Mouse (Mus musculus) heart, postnatal 0 days (tissue): ENCODE data around the gene Nkg7.

Experiments
- CTCF ChIP-seq: IDR thresholded peaks from 2 replicates; pipeline ENCODE4 v1.5.1; 2016; ENCODE audit warnings: antibody characterized with exemption, control low read depth, low read depth
- EP300 ChIP-seq: IDR thresholded peaks from 2 replicates; pipeline ENCODE4 v1.6.1; 2016; ENCODE audit warnings: antibody characterized with exemption, low read depth

DNA sequence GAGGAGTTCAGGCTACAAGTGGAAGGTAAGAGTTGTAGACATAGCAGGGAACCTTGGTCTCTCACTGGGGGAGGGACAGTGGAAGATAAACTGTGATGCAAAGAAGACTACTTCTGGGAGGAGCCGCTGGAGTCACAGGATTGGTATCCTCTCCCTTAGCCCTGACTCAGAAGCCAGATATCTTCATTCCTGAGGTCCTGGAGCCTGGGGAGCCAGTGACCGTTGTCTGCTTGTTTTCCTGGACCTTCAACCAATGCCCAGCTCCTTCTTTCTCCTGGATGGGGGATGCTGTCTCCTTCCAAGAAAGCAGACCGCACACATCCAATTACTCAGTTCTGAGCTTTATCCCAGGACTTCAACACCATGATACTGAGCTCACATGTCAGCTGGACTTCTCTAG, 27.8 kb upstream of the Nkg7 start:
- TF ChIP-seq CTCF (no peak), EP300 (no peak)
